Mouse (Mus musculus) brain, embryonic 14.5 days (tissue): ENCODE measurements at regions not wholly inside any gene's neighbourhood (a gene's known extent, or its start where the extent isn't known, plus 50 kb on each side); places are given as distances from the start of the nearest gene placed in this dataset.

Source experiments
- CTCF ChIP-seq: fragments of 200-500 bp; IDR thresholded peaks from 2 replicates; pipeline ENCODE4 v1.5.1; 2012; ENCODE audit warnings: inconsistent platforms, mild to moderate bottlenecking, moderate library complexity, borderline replicate concordance; ENCODE audit not compliant: insufficient read depth, insufficient read length; ENCODE audit errors: extremely low read depth
- POLR2A ChIP-seq: fragments of 200-500 bp; IDR thresholded peaks from 2 replicates; pipeline ENCODE4 v1.6.1; 2012; ENCODE audit warnings: mild to moderate bottlenecking, inconsistent platforms, borderline replicate concordance; ENCODE audit not compliant: poor library complexity, insufficient read depth, insufficient read length, severe bottlenecking; ENCODE audit errors: extremely low read depth

DNA sequence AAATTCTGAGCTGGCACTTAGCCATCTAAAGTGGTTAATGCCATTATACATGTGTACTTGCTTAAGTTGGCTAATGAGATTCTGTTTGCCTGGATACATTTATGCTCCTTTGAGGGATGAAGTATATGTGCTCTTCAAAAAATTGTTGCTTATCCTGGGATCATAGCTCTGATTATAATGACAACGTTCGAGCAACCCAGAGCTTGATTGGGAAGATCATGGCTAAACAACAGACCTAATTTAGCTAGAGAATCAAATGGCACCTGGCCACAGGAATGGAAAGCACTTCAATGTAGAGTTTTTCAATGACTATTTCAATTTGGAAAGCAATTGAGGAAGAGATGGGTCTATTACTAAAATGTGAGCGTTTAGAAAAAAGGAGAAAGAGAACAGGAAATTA is 553.7 kb upstream of the Frg1 start:
- no peak for TF ChIP-seq POLR2A
- no peak for TF ChIP-seq CTCF
